Mouse (Mus musculus): ENCODE results near the gene Gpr61.

- TF ChIP-seq CTCF (conservative IDR thresholded peaks at IDR 0.05; ENCODE audit: low read length) (no peak), POU5F1 (IDR thresholded peaks at IDR 0.05; ENCODE audit: borderline replicate concordance, low read length) (no peak), NANOG (IDR thresholded peaks at IDR 0.05; ENCODE audit: borderline replicate concordance, low read length) (no peak)
These were observed 12.0 kb upstream of the Gpr61 start for GRCm38 (mm10) chr3:108166486-108167211.
